Mouse (Mus musculus): ENCODE data around the gene Stk36. TPM values are rescaled to one million over a fixed set of nuclear protein-coding genes. Genes with fewer than 3 reads are reported as not detected.

Stk36 gene
- polyA plus RNA-seq, 1 experiment from 2014 or later: 23.3 TPM

DNA sequence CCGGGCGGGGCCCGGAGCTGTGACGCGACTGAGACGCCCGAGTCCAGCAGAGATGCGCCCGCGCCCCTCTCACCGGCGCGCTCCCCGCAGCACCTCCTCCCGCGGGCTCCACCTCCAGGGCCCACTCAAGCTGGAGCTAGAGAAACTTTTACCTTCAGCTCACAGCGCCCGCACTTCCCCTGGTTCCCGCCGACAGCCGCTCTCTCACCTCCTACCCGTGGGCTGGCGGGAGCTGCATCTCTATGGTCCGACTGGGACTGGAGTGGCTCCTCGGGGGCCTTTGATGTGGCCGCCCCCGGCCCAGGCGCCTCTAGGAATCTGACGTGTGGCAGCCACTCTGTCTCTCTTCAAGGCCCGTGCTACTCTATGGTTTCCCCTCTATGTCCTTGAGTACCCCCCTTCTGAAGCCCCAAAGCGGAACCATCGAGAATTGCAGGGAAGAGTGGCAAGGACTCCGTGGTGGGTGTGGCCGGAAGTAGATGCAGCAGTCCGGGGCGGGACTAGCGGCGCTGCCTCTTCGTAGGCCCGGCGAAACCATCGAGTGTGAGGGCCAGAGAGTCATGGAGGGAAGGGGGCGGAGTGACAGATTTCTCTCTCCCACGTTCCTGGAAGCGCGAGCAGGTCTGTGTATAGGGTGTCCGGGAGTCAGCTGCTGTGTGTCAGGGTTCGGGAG is 13.3 kb upstream of the Stk36 start, which contains the start of the genes Zfp142 and Bcs1l:
Gene Zfp142, minus strand, starts transcription at position 474 of the 673 bp plus-strand sequence.
Gene Bcs1l, plus strand, starts transcription at position 517 of the 673 bp plus-strand sequence.
- peak; percentile 99 for ATAC-seq (ENCODE audit: insufficient read depth, low FRiP score, low TSS enrichment)
- peak within 1 kb of the TSS; percentile 93 for H3K4me3 ChIP-seq (ENCODE audit: low read depth, low read length)
- peak within 1 kb of the TSS; percentile 79 for H3K9ac ChIP-seq (ENCODE audit: low read length)
- no peaks in the 10 kb centered on the region for H3K27me3 ChIP-seq (ENCODE audit: control insufficient read depth, insufficient read depth, low read length)
- WGBS: under 1% methylated on average over 47 of the region's 48 CpGs
- peak within 1 kb of the TSS; percentile 67 for H3K27ac ChIP-seq (ENCODE audit: low read depth, low read length)
- peaks cover 13% of the 10 kb centered on the region for H3K4me1 ChIP-seq (ENCODE audit: control insufficient read depth, insufficient read depth, low read length)
- peaks cover 5% of the 10 kb centered on the region; the same call in 1 of the 2 replicates for H3K36me3 ChIP-seq (ENCODE audit: control insufficient read depth, insufficient read depth, low read length)
- H3K4me2 ChIP-seq (ENCODE audit: low read depth): peak within 1 kb of the TSS; percentile 89
- H3K9me3 ChIP-seq (ENCODE audit: control insufficient read depth, low read length): no peaks in the 10 kb centered on the region
- peak; percentile 98 for DNase-seq (ENCODE audit: low spot score)

DNA sequence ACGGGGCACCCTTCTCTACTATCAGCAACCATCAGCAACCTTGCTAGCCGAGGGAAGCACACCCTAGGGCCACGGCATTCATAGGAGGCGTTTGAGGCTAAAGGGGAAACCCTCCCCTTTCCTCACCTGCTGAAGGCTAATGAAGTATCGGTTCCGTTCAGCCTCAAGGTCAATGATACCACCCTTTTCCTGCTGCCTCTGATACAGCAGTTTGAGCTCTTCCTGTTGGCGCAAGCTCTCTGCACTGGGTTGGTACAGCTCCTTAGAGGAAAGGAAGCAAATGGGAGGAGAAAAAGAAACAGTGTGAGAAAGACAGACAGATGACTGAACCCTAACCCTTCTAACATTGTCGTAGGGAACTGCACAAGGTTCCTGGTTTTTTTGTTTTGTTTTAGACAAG is 6.8 kb upstream of the Stk36 start:
- Histone ChIP-seq H3K27ac (ENCODE audit: low read depth, low read length) (no peak overlapping the region), H3K9ac (ENCODE audit: low read length) (no peak overlapping the region), H3K9me3 (ENCODE audit: control insufficient read depth, low read length) (no peaks in the 10 kb centered on the region), H3K27me3 (ENCODE audit: control insufficient read depth, insufficient read depth, low read length) (no peaks in the 10 kb centered on the region), H3K4me1 (ENCODE audit: control insufficient read depth, insufficient read depth, low read length) (no peaks in the 10 kb centered on the region), H3K36me3 (ENCODE audit: control insufficient read depth, insufficient read depth, low read length) (peaks cover 27% of the 10 kb centered on the region), H3K4me3 (ENCODE audit: low read depth, low read length) (no peak overlapping the region), H3K4me2 (ENCODE audit: low read depth) (no peak overlapping the region)
- no peak for ATAC-seq (ENCODE audit: insufficient read depth, low FRiP score, low TSS enrichment)
- DNase-seq (ENCODE audit: low spot score): no peak
- 88% methylated on average over 8 of the region's 8 CpGs for WGBS

DNA sequence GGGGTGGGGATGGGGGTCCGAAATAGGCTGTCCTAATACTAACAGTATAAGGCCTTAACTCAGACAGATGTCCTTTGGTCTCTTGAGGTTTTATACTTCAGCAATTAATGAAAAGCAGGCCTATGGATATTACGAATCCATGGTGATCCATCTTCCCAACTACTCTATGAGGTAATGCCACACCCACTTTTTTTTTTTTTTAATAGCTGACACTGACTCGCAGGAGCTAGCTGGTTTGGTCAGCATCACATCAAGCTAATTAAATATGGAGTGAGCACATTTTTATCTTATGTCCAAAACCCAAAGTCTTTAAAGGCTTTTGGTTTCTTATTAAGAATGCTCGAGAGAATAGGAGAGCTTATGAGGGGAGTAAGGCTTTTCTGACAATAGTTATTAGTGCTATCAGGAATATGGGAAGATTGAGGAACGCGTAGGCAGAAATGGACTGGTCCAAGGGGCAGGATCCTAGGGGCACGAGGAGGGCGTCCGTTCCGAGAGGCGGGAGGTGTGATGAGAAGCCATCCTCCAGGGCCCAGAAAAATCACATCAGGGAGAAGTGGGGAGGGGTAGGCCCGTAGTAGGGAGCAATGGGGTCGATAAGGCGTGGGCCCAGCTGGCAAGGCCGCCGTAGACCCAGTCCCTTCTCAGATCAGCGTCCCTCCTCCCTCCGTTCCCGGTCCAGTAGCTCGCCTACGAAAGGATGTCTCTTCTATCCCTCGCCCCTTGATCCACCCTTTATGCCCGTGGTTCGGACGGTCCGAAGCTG is 561 bp upstream of the Stk36 start:
- no peaks in the 10 kb centered on the region for H3K27me3 ChIP-seq (ENCODE audit: control insufficient read depth, insufficient read depth, low read length)
- WGBS: 9% methylated on average over 26 of the region's 26 CpGs
- ATAC-seq (ENCODE audit: insufficient read depth, low FRiP score, low TSS enrichment): peak; percentile 51
- peaks cover 9% of the 10 kb centered on the region for H3K36me3 ChIP-seq (ENCODE audit: control insufficient read depth, insufficient read depth, low read length)
- H3K4me2 ChIP-seq (ENCODE audit: low read depth): peak overlapping the region; percentile 86
- H3K27ac ChIP-seq (ENCODE audit: low read depth, low read length): no peak overlapping the region
- H3K9me3 ChIP-seq (ENCODE audit: control insufficient read depth, low read length): no peaks in the 10 kb centered on the region
- peak overlapping the region; percentile 63 for H3K9ac ChIP-seq (ENCODE audit: low read length)
- H3K4me3 ChIP-seq (ENCODE audit: low read depth, low read length): peak overlapping the region; percentile 56
- H3K4me1 ChIP-seq (ENCODE audit: control insufficient read depth, insufficient read depth, low read length): peaks cover 6% of the 10 kb centered on the region; the same call in 1 of the 2 replicates
- no peak for DNase-seq (ENCODE audit: low spot score)

DNA sequence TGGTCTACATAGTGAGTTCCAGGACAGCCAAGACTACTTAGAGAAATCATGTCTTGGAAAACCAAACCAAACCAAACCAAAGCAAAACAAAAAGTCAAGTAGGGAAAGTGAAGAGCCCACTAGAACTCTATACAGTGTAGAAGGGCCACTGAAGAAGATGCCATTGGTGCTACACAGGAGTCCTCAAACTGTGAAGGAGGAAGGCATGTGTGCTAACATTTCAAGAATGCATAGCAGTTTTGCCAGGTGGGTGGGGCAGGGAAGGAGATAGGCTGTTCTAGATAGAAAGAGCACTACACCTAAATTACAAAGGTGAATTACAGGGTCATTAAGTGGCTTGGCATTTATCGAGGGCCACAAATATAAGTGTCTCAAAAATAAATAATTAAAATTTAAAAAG is 22.9 kb downstream of the Stk36 start:
- H3K4me3 ChIP-seq (ENCODE audit: low read depth, low read length): no peak overlapping the region
- 100% methylated on average over 1 of the region's 1 CpGs for WGBS

DNA sequence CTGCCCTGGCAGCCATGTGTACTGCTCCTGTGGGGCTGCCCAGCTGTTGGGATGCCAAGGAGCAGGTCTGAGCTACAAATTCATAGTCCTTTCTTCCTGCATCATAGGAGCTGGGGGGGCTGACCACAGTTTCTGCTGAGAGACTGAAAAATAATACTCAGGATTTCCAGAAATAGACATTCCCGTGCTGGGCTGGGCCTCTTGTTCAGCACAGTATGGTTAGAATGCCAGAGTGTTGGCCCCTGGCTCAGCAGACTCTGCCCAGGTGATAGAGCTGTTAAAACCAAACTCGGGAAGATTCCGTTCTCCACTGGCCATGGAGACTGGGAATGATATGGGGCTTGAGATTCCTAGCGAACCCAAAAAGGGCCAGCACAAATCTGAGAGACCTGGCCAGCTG is 24.8 kb downstream of the Stk36 start:
- no peak for ATAC-seq (ENCODE audit: insufficient read depth, low FRiP score, low TSS enrichment)

More for the DNA sequence above, 22.9 kb downstream of the Stk36 start:
- no peaks in the 10 kb centered on the region for H3K4me1 ChIP-seq (ENCODE audit: control insufficient read depth, insufficient read depth, low read length)
- ATAC-seq (ENCODE audit: insufficient read depth, low FRiP score, low TSS enrichment) (no peak), DNase-seq (ENCODE audit: low spot score) (no peak)
- no peak overlapping the region for H3K27ac ChIP-seq (ENCODE audit: low read depth, low read length)
- 0 out of 2 replicates have a peak, but pooled peaks cover 2% of the 10 kb centered on the region for H3K36me3 ChIP-seq (ENCODE audit: control insufficient read depth, insufficient read depth, low read length)
- no peak overlapping the region for H3K9ac ChIP-seq (ENCODE audit: low read length)
- H3K4me2 ChIP-seq (ENCODE audit: low read depth): no peak overlapping the region
- no peaks in the 10 kb centered on the region for H3K27me3 ChIP-seq (ENCODE audit: control insufficient read depth, insufficient read depth, low read length)
- no peaks in the 10 kb centered on the region for H3K9me3 ChIP-seq (ENCODE audit: control insufficient read depth, low read length)

DNA sequence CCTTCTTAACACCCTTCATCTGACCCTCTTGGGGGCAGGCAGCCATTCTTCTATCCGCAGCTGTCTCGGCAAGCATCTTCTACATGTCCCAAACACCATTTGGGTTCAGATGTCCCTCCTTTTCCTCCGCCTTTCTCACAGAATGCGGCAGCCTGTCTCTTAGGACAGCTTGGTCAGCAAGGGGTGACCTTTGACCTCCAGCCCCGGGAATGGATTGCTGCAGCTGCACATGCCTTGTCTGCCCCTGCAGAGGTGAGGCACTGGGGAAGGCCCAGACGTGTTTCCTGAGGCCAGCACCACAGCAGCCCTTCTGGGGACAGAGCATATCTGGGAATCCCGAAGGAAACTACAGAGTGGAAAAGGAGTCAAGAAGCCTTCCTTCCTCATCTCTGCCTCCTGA is 26.8 kb downstream of the Stk36 start:
- WGBS: 48% methylated on average over 7 of the region's 7 CpGs
- Histone ChIP-seq H3K27ac (ENCODE audit: low read depth, low read length) (no peak overlapping the region), H3K4me2 (ENCODE audit: low read depth) (no peak overlapping the region), H3K9me3 (ENCODE audit: control insufficient read depth, low read length) (no peaks in the 10 kb centered on the region), H3K4me3 (ENCODE audit: low read depth, low read length) (no peak overlapping the region), H3K9ac (ENCODE audit: low read length) (no peak overlapping the region), H3K36me3 (ENCODE audit: control insufficient read depth, insufficient read depth, low read length) (0 out of 2 replicates have a peak, but pooled peaks cover 2% of the 10 kb centered on the region), H3K27me3 (ENCODE audit: control insufficient read depth, insufficient read depth, low read length) (no peaks in the 10 kb centered on the region), H3K4me1 (ENCODE audit: control insufficient read depth, insufficient read depth, low read length) (no peaks in the 10 kb centered on the region)
- DNase-seq (ENCODE audit: low spot score) (no peak), ATAC-seq (ENCODE audit: insufficient read depth, low FRiP score, low TSS enrichment) (no peak)

More for the DNA sequence above, 24.8 kb downstream of the Stk36 start:
- no peak overlapping the region for H3K9ac ChIP-seq (ENCODE audit: low read length)
- 0 out of 2 replicates have a peak, but pooled peaks cover 2% of the 10 kb centered on the region for H3K36me3 ChIP-seq (ENCODE audit: control insufficient read depth, insufficient read depth, low read length)
- H3K27me3 ChIP-seq (ENCODE audit: control insufficient read depth, insufficient read depth, low read length): no peaks in the 10 kb centered on the region
- H3K4me2 ChIP-seq (ENCODE audit: low read depth): no peak overlapping the region
- no peaks in the 10 kb centered on the region for H3K4me1 ChIP-seq (ENCODE audit: control insufficient read depth, insufficient read depth, low read length)
- WGBS: 88% methylated on average over 4 of the region's 4 CpGs
- H3K27ac ChIP-seq (ENCODE audit: low read depth, low read length): no peak overlapping the region
- H3K9me3 ChIP-seq (ENCODE audit: control insufficient read depth, low read length): no peaks in the 10 kb centered on the region
- no peak for DNase-seq (ENCODE audit: low spot score)
- no peak overlapping the region for H3K4me3 ChIP-seq (ENCODE audit: low read depth, low read length)

DNA sequence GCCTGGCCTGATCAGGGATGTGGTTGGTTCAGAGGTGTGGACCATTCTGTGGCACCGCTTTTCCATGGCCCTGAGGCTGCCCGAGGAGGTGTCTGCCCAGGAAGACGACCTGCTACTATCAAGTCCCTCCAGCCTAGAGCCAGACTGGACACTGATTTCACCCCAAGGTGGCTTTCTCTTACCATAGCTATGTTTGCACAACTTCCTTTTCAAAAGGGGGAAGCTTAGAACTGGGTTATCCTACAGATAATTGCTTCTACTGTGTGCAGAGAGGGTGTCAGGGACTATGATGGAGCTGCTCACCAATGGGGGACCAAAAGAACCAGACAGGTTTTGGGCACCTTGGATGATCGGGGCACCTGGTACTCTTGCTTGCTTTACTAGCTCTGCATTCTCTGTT is 31.5 kb downstream of the Stk36 start:
- no peak overlapping the region for H3K4me3 ChIP-seq (ENCODE audit: low read depth, low read length)
- 84% methylated on average over 4 of the region's 4 CpGs for WGBS
- ATAC-seq (ENCODE audit: insufficient read depth, low FRiP score, low TSS enrichment): no peak

DNA sequence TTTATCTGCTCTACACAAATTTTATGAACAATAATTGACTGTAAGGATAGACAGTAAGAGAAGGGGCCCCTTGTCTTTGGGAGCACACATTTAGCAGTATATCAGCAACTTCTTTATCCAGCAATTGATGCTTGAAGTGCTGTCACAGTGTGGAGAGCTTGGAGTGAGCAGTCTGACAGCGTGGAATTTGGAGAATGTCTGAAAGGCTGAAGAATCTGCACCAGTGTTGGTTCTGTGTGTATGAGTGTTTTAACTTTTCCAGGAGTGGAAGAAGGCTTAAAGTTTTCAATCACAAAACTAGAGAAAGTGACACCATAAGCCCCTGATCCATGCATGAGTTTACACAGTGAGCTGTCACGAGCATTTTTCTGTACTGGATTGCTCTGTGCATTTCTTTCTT is 42.3 kb downstream of the Stk36 start:
- Histone ChIP-seq H3K4me1 (ENCODE audit: control insufficient read depth, insufficient read depth, low read length) (no peaks in the 10 kb centered on the region), H3K27me3 (ENCODE audit: control insufficient read depth, insufficient read depth, low read length) (no peaks in the 10 kb centered on the region), H3K4me3 (ENCODE audit: low read depth, low read length) (no peak overlapping the region), H3K4me2 (ENCODE audit: low read depth) (no peak overlapping the region), H3K27ac (ENCODE audit: low read depth, low read length) (no peak overlapping the region), H3K9ac (ENCODE audit: low read length) (no peak overlapping the region), H3K36me3 (ENCODE audit: control insufficient read depth, insufficient read depth, low read length) (no peaks in the 10 kb centered on the region), H3K9me3 (ENCODE audit: control insufficient read depth, low read length) (no peaks in the 10 kb centered on the region)
- DNase-seq (ENCODE audit: low spot score): no peak
- 85% methylated on average over 2 of the region's 2 CpGs for WGBS
- no peak for ATAC-seq (ENCODE audit: insufficient read depth, low FRiP score, low TSS enrichment)

More for the DNA sequence above, 31.5 kb downstream of the Stk36 start:
- H3K9me3 ChIP-seq (ENCODE audit: control insufficient read depth, low read length): no peaks in the 10 kb centered on the region
- no peak for DNase-seq (ENCODE audit: low spot score)
- H3K36me3 ChIP-seq (ENCODE audit: control insufficient read depth, insufficient read depth, low read length): no peaks in the 10 kb centered on the region
- H3K4me2 ChIP-seq (ENCODE audit: low read depth): no peak overlapping the region
- no peaks in the 10 kb centered on the region for H3K27me3 ChIP-seq (ENCODE audit: control insufficient read depth, insufficient read depth, low read length)
- no peaks in the 10 kb centered on the region for H3K4me1 ChIP-seq (ENCODE audit: control insufficient read depth, insufficient read depth, low read length)
- H3K9ac ChIP-seq (ENCODE audit: low read length): no peak overlapping the region
- no peak overlapping the region for H3K27ac ChIP-seq (ENCODE audit: low read depth, low read length)
